Mouse (Mus musculus): Measurements from ENCODE around the gene Pomgnt2. TPM values are rescaled to one million over a fixed set of nuclear protein-coding genes. Genes with fewer than 3 reads are reported as not detected.

The Pomgnt2 gene
- total and polyA plus RNA-seq, 3 experiments, result not detected

GRCm38 (mm10) chr9:121974141-121974986, 22.5 kb downstream of the Pomgnt2 start:
- no peak overlapping the region for H3K4me3 ChIP-seq (ENCODE audit: control insufficient read depth in 1 of 2, insufficient read depth in 1 of 2, low read depth in 2 of 2, low read length in 2 of 2)
- no peaks in the 10 kb centered on the region for H3K36me3 ChIP-seq (ENCODE audit: control insufficient read depth in 1 of 2, insufficient read depth in 2 of 2, low read length in 2 of 2)
- no peak overlapping the region for H3K9ac ChIP-seq (ENCODE audit: control insufficient read depth, low read depth, low read length, poor library complexity, severe bottlenecking)
- TF ChIP-seq EP300 (IDR thresholded peaks at IDR 0.05; ENCODE audit: low read depth in 1 of 2, low read length in 2 of 2) (no peak), KAT2A (conservative IDR thresholded peaks at IDR 0.05; ENCODE audit: low read depth, low read length) (no peak), ZNF384 (IDR thresholded peaks at IDR 0.05; ENCODE audit: low read depth, low read length) (no peak), MAZ (IDR thresholded peaks at IDR 0.05; ENCODE audit: low read depth, low read length) (no peak), TBP (IDR thresholded peaks at IDR 0.05; ENCODE audit: low read depth, low read length) (no peak), USF2 (IDR thresholded peaks at IDR 0.05; ENCODE audit: borderline replicate concordance in 1 of 2, insufficient read depth in 1 of 2, low read depth in 1 of 2, low read length in 2 of 2) (no peak), MYB (IDR thresholded peaks at IDR 0.05; ENCODE audit: low read depth, low read length) (no peak)
- no peaks in the 10 kb centered on the region for H3K9me3 ChIP-seq (replicated peaks; ENCODE audit: insufficient read depth, low read length)
- no peaks in the 10 kb centered on the region for H3K27me3 ChIP-seq (ENCODE audit: control insufficient read depth in 1 of 2, insufficient read depth in 2 of 2, low read length in 2 of 2)
- H3K4me1 ChIP-seq (ENCODE audit: control insufficient read depth in 1 of 2, insufficient read depth in 2 of 2, low read length in 2 of 2), result no peaks in the 10 kb centered on the region
- no peaks in the 10 kb centered on the region for H3K79me2 ChIP-seq (ENCODE audit: control insufficient read depth, insufficient read depth, low read length, poor library complexity)
- H3K27ac ChIP-seq (ENCODE audit: control insufficient read depth, low read depth, low read length), result no peak overlapping the region
- DNase-seq (ENCODE audit: low read depth, low spot score), result no peak

GRCm38 (mm10) chr9:121973207-121973606, 23.7 kb downstream of the Pomgnt2 start:
- no peaks in the 10 kb centered on the region for H3K9me3 ChIP-seq (replicated peaks; ENCODE audit: insufficient read depth, low read length)
- TF ChIP-seq USF2 (IDR thresholded peaks at IDR 0.05; ENCODE audit: borderline replicate concordance in 1 of 2, insufficient read depth in 1 of 2, low read depth in 1 of 2, low read length in 2 of 2) (no peak), MAZ (IDR thresholded peaks at IDR 0.05; ENCODE audit: low read depth, low read length) (no peak), E2F4 (IDR thresholded peaks at IDR 0.05; ENCODE audit: borderline replicate concordance, low read depth, low read length) (no peak), CHD1 (IDR thresholded peaks at IDR 0.05; ENCODE audit: low read depth, low read length) (no peak), ZNF384 (IDR thresholded peaks at IDR 0.05; ENCODE audit: low read depth, low read length) (no peak), RAD21 (IDR thresholded peaks at IDR 0.05; ENCODE audit: low read depth, low read length) (no peak), TAL1 (IDR thresholded peaks at IDR 0.05; ENCODE audit: low read length) (no peak), ETS1 (IDR thresholded peaks at IDR 0.05; ENCODE audit: low read depth, low read length) (no peak), EP300 (IDR thresholded peaks at IDR 0.05; ENCODE audit: low read depth in 1 of 2, low read length in 2 of 2) (no peak), NELFE (IDR thresholded peaks at IDR 0.05; ENCODE audit: low read depth, low read length) (no peak)
- H3K9ac ChIP-seq (ENCODE audit: control insufficient read depth, low read depth, low read length, poor library complexity, severe bottlenecking), result no peak overlapping the region
- no peak overlapping the region for H3K4me3 ChIP-seq (ENCODE audit: control insufficient read depth in 1 of 2, insufficient read depth in 1 of 2, low read depth in 2 of 2, low read length in 2 of 2)
- no peak overlapping the region for H3K27ac ChIP-seq (ENCODE audit: control insufficient read depth, low read depth, low read length)
- no peak for DNase-seq (ENCODE audit: low read depth, low spot score)
- no peaks in the 10 kb centered on the region for H3K27me3 ChIP-seq (ENCODE audit: control insufficient read depth in 1 of 2, insufficient read depth in 2 of 2, low read length in 2 of 2)
- H3K79me2 ChIP-seq (ENCODE audit: control insufficient read depth, insufficient read depth, low read length, poor library complexity), result no peaks in the 10 kb centered on the region
- no peaks in the 10 kb centered on the region for H3K36me3 ChIP-seq (ENCODE audit: control insufficient read depth in 1 of 2, insufficient read depth in 2 of 2, low read length in 2 of 2)
- no peaks in the 10 kb centered on the region for H3K4me1 ChIP-seq (ENCODE audit: control insufficient read depth in 1 of 2, insufficient read depth in 2 of 2, low read length in 2 of 2)

Measured in MEL (cell line).